Mouse (Mus musculus): ENCODE data around the gene Hus1b.

Gene Hus1b

GRCm38 (mm10) chr13:30947540-30947939 is at the start of gene Hus1b:
TSS of gene Hus1b (minus strand) at chr13:30947759.
- DNase-seq (ENCODE audit: low spot score): no peak

GRCm38 (mm10) chr13:30994249-30994858 is 46.8 kb upstream of the Hus1b start:
- DNase-seq (ENCODE audit: low spot score): no peak

DNA sequence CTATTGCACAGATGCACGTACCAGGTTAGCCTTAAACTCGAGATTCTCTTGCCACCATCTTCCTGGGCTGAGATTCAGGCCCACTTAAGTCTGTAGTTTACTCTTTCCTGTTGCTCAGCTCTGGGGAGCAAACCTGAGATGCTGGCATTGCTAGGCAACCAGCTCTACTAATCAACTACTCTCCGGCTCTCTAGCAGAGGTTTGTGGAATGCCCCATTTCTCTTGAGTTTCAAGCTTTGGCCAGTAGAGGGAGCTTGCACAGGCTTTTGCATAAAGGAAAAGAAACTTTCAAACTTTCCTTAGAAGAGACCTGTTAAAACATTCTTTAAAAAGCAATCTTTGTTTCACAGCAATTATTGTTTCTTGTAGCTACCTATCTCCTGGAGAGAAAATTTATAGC is 46.3 kb upstream of the Hus1b start:
- DNase-seq (ENCODE audit: low spot score): peak; percentile 43

- no peak for DNase-seq (ENCODE audit: low spot score)
Observed at GRCm38 (mm10) chr13:30990233-30990632, 42.7 kb upstream of the Hus1b start.

DNA sequence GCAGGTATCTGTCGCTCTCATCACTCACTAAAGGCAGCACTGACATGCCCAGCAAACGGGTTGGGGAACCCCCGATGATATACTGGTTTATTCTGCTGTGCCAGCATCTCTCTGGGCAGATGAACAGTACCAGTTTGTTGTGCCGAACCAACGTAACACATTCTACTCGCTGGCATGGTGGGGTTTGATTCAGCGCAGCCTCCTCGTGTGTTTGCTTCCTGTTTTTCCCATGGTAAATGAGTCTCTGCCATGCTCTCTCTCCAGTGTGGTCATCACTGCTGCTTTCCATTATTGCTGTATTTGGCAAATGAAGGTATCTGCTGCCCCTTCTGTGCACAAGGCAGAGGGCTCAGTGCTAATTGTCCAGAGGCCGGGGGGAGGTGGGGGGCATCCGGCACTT is 42.2 kb upstream of the Hus1b start:
- no peak for DNase-seq (ENCODE audit: low spot score)

DNA sequence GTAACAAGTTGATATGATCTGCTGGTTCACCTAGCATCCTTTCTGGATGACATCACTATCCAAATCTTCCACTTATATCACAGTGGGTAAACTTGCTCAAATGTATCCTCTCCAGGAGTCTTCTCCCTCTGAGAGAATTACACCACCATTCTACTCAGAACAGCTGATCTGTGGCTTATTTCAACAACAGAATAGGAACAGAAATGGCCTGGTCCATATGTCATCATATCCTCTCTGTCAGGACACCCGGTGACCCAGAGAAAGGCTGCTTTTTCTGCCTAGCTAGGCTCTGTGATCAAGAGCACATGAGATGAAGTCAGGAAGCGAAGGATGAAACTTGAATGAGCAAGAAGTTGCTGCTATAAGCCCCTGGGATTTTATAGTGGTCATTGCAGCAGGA is 40.1 kb upstream of the Hus1b start:
- DNase-seq (ENCODE audit: low spot score): no peak

- DNase-seq (ENCODE audit: low spot score): no peak
Observed at GRCm38 (mm10) chr13:30986934-30987455, 39.4 kb upstream of the Hus1b start.

GRCm38 (mm10) chr13:30985598-30986466 is 38.3 kb upstream of the Hus1b start:
- no peak for DNase-seq (ENCODE audit: low spot score)

- DNase-seq (ENCODE audit: low spot score): no peak
Observed at GRCm38 (mm10) chr13:30985275-30985597, 37.7 kb upstream of the Hus1b start.

DNA sequence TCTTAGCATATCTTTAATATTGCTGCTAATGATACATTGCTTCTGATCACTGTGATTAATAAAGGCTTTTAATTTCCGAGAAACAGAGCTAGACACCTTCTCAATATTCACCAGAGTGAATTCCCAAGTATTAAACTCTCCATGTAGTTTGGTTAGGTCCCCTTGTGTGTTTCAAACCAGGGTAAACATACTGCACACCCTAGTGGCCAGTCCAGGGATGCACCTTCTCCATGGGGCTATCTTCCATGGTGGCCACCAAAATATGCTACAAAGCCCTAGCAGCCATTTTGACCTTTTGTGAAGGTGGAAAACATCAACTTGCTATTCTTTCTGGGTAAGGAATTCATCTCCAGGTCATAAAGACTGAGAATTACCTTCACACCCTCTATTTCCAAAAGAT is 34.1 kb upstream of the Hus1b start:
- no peak for DNase-seq (ENCODE audit: low spot score)

GRCm38 (mm10) chr13:30978224-30978623 is 30.7 kb upstream of the Hus1b start:
- no peak for DNase-seq (ENCODE audit: low spot score)

- no peak for DNase-seq (ENCODE audit: low spot score)
Observed at GRCm38 (mm10) chr13:30976536-30977084, 29.1 kb upstream of the Hus1b start.

- DNase-seq (ENCODE audit: low spot score): no peak
Observed at GRCm38 (mm10) chr13:30974247-30974630, 26.7 kb upstream of the Hus1b start.

- DNase-seq (ENCODE audit: low spot score): peak; percentile 51
Observed at GRCm38 (mm10) chr13:30973501-30974246, 26.1 kb upstream of the Hus1b start, which contains the start of the genes Exoc2 and Gm5447. TSS of gene Exoc2 (minus strand) at chr13:30974093. TSS of gene Gm5447 (plus strand) at chr13:30974204.

GRCm38 (mm10) chr13:30972102-30972501 is 24.5 kb upstream of the Hus1b start:
- DNase-seq (ENCODE audit: low spot score): no peak

DNA sequence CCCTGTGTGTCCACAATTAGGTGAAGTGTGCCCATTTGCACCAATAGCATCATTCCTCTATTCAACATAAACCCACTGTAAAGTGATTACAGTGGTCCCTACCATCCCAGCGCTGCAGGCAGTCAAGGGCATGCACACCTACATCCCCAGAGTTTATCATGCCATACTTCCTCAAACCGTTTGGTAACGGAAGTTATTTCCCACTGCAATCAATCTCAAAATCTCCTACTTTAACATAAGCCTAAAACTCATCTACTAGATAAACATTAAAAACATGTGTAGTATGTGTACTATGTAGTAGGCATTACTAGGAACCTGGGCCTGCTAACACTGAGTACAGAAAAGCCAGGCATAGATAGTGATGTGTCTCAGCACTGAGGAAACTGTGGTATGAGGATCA is 23.5 kb upstream of the Hus1b start:
- DNase-seq (ENCODE audit: low spot score): no peak

DNA sequence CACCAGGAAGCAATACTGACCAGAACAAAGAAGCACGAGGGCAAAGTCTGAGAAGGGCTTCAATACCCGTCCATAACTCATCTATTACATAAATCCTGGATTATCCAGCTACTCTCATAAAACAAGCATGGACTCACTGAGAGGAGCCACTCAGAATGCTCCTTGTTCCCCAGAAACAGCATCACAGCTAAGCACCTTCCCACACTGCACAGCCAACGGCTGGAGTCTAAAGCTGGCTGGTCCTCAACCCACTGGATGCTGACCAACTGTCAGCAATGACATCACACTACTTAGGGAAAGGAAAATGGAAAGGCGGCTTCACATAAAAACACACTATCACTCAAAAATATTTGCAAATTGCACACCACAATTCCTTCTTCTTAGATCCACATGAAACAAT is 20.8 kb upstream of the Hus1b start:
- no peak for DNase-seq (ENCODE audit: low spot score)

DNA sequence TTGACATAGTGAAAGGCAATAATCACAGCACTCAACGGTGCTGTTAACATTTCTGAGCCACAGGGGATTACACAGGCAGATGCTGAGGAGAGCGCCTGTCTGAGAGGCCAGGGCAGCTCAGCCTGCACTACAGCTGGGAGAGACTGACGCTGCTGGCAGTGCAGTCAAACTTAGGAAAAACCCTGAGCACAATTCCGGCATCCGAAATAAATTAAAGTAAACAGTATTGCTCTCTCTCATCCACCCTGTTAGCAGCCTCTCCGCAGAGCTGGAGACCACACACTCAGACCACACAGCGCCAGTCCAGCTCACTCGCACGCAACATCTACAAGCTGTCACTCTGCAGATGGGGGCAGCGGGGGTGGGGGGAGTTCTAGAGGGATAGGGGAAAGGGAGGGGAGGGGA is 18.9 kb upstream of the Hus1b start:
- no peak for DNase-seq (ENCODE audit: low spot score)

GRCm38 (mm10) chr13:30961932-30962331 is 14.4 kb upstream of the Hus1b start:
- DNase-seq (ENCODE audit: low spot score): no peak

- no peak for DNase-seq (ENCODE audit: low spot score)
Observed at GRCm38 (mm10) chr13:30960714-30961113, 13.2 kb upstream of the Hus1b start.

DNA sequence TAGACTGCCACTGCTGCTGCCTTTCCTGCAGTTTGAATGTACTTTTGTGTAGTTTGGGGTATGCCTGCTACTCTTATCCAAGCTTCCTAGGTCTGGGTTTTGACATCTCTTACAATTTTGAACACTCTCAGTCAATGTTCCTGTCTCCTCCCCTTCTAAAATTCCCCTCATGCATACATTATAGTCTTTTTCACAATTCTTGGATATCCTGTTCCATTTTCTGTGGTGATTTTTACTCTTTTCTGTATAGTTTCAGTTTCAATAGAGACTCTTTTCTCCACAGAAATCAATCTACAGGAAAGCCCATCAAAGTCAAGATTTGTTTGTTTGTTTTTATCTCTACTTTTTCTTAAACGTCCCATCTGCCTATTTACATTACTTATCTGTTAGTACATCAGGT is 6.0 kb upstream of the Hus1b start:
- no peak for DNase-seq (ENCODE audit: low spot score)

- DNase-seq (ENCODE audit: low spot score): no peak
Observed at GRCm38 (mm10) chr13:30952044-30952443, 4.5 kb upstream of the Hus1b start.
